Mouse (Mus musculus): ENCODE data around the gene Mrc2. TPM values are rescaled to one million over a fixed set of nuclear protein-coding genes. Genes with fewer than 3 reads are reported as not detected.

Gene Mrc2
- polyA plus RNA-seq, 1 experiment from 2014 or later, result 8.8 TPM

DNA sequence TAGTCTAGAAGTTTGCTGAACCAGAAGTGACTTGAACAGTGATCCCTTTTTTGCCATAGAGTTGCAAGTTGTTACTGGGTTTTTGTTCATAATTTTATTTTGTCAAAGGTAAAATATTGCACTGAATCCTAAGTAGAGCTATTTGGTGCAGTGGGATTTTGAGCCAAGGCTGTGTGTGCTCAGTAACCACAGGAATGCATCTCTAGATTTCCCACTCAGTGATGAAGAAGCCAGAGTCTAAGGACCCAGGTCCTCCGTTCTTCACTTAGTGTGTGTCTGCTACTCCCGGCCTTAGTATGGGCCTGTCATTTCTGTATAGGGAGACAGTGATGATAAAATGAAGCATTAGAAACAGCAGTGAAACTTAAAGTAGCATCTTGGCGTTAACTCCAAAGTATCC is 27.5 kb upstream of the Mrc2 start:
- no peak overlapping the region for H3K9ac ChIP-seq (ENCODE audit: low read length)
- ATAC-seq (replicated peaks; ENCODE audit: low FRiP score, low TSS enrichment, low read depth), result no peak
- H3K4me2 ChIP-seq (ENCODE audit: low read length), result no peak overlapping the region
- H3K27ac ChIP-seq (ENCODE audit: low read depth), result no peak overlapping the region
- no peaks in the 10 kb centered on the region for H3K27me3 ChIP-seq (replicated peaks; ENCODE audit: control insufficient read depth, insufficient read depth, low read length)
- no peak overlapping the region for H3K4me3 ChIP-seq (ENCODE audit: low read depth, low read length)
- 93% methylated on average over 3 of the region's 3 CpGs for WGBS
- H3K36me3 ChIP-seq (ENCODE audit: control insufficient read depth, insufficient read depth, low read length), result peaks cover 73% of the 10 kb centered on the region
- DNase-seq (ENCODE audit: low spot score), result no peak
- no peaks in the 10 kb centered on the region; the same call in 1 of the 2 replicates for H3K4me1 ChIP-seq (replicated peaks; ENCODE audit: control insufficient read depth, insufficient read depth, low read length)
- H3K9me3 ChIP-seq (ENCODE audit: control insufficient read depth, low read length), result no peaks in the 10 kb centered on the region

DNA sequence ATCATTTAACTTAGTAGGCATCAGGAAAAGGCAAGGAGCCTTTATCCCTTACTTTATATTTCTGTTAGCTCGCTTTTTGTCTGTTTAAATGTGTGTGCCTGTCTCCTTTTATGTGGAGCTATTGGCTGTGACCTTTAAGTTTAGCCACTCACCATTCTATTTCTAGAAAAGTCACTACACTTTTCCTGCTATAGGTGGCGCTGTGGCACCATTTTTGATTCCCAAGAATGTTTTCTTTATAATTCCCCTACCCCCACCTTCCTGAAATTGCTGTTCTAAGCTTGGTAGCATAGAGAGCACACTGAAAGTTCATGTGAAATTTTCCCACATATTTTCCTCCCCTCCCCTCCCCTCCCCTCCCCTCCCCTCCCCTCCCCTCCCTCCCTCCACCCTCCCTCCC is 22.3 kb upstream of the Mrc2 start:
- ATAC-seq (replicated peaks; ENCODE audit: low FRiP score, low TSS enrichment, low read depth) (no peak; the same call in 1 of the 2 replicates), DNase-seq (ENCODE audit: low spot score) (peak; percentile 73)
- no peak overlapping the region for H3K4me3 ChIP-seq (ENCODE audit: low read depth, low read length)
- no peaks in the 10 kb centered on the region for H3K4me1 ChIP-seq (replicated peaks; ENCODE audit: control insufficient read depth, insufficient read depth, low read length)
- peaks cover 71% of the 10 kb centered on the region for H3K36me3 ChIP-seq (ENCODE audit: control insufficient read depth, insufficient read depth, low read length)
- H3K9me3 ChIP-seq (ENCODE audit: control insufficient read depth, low read length), result no peaks in the 10 kb centered on the region
- no peak overlapping the region for H3K27ac ChIP-seq (ENCODE audit: low read depth)
- WGBS, result 26% methylated on average over 2 of the region's 2 CpGs
- no peak overlapping the region for H3K4me2 ChIP-seq (ENCODE audit: low read length)
- H3K9ac ChIP-seq (ENCODE audit: low read length), result no peak overlapping the region
- H3K27me3 ChIP-seq (replicated peaks; ENCODE audit: control insufficient read depth, insufficient read depth, low read length), result no peaks in the 10 kb centered on the region

DNA sequence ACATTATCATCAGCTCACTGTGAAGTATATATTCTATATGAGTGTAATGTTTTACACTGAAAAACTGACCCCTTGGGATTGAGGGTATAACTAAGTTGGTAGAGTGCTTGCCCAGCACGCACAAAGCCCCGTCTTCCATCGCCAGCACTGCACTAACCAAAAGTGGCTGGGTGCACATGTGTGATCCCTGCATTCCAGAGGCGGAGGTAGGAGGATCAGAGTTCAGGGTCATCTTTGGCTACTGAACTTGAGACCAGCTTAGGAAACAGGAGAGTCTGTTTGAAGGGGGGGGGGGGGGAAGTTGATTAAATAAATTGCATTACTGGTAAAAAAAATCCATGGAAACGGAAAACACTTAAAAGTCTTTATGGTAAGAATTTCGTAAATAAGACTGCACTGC is 12.0 kb upstream of the Mrc2 start:
- H3K4me3 ChIP-seq (ENCODE audit: low read depth, low read length), result no peak overlapping the region
- no peak overlapping the region for H3K27ac ChIP-seq (ENCODE audit: low read depth)
- DNase-seq (ENCODE audit: low spot score), result no peak
- no peaks in the 10 kb centered on the region for H3K9me3 ChIP-seq (ENCODE audit: control insufficient read depth, low read length)
- no peaks in the 10 kb centered on the region for H3K27me3 ChIP-seq (replicated peaks; ENCODE audit: control insufficient read depth, insufficient read depth, low read length)
- H3K36me3 ChIP-seq (ENCODE audit: control insufficient read depth, insufficient read depth, low read length), result peaks cover 78% of the 10 kb centered on the region
- 85% methylated on average over 6 of the region's 6 CpGs for WGBS
- ATAC-seq (replicated peaks; ENCODE audit: low FRiP score, low TSS enrichment, low read depth), result no peak
- H3K9ac ChIP-seq (ENCODE audit: low read length), result no peak overlapping the region
- no peak overlapping the region for H3K4me2 ChIP-seq (ENCODE audit: low read length)
- H3K4me1 ChIP-seq (replicated peaks; ENCODE audit: control insufficient read depth, insufficient read depth, low read length), result no peaks in the 10 kb centered on the region; the same call in 1 of the 2 replicates

DNA sequence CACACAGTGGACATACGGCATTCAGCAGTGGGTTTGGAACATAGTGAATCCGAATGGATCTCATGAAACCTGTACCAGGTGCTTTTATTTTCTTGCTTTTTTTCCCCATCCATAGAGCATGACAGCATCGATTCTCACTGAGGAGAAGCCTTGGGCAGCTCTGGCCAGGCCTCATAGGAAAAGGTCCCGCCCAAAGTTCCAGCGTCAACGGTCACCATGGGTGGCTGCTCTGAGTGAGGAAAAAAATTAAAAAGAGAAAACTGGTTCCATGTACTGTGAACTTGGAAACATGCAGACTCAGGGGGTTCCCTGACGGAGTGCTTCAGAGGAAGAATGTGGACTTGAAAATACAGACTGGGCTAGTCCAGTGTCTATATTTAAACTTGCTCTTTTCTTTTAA is 11.2 kb upstream of the Mrc2 start:
- no peak overlapping the region for H3K4me3 ChIP-seq (ENCODE audit: low read depth, low read length)
- H3K9ac ChIP-seq (ENCODE audit: low read length), result no peak overlapping the region
- H3K9me3 ChIP-seq (ENCODE audit: control insufficient read depth, low read length), result no peaks in the 10 kb centered on the region
- DNase-seq (ENCODE audit: low spot score) (no peak), ATAC-seq (replicated peaks; ENCODE audit: low FRiP score, low TSS enrichment, low read depth) (no peak)
- H3K27ac ChIP-seq (ENCODE audit: low read depth), result no peak overlapping the region
- no peaks in the 10 kb centered on the region for H3K27me3 ChIP-seq (replicated peaks; ENCODE audit: control insufficient read depth, insufficient read depth, low read length)
- H3K4me2 ChIP-seq (ENCODE audit: low read length), result no peak overlapping the region
- 91% methylated on average over 7 of the region's 7 CpGs for WGBS
- peaks cover 72% of the 10 kb centered on the region for H3K36me3 ChIP-seq (ENCODE audit: control insufficient read depth, insufficient read depth, low read length)
- peaks cover 3% of the 10 kb centered on the region for H3K4me1 ChIP-seq (replicated peaks; ENCODE audit: control insufficient read depth, insufficient read depth, low read length)

DNA sequence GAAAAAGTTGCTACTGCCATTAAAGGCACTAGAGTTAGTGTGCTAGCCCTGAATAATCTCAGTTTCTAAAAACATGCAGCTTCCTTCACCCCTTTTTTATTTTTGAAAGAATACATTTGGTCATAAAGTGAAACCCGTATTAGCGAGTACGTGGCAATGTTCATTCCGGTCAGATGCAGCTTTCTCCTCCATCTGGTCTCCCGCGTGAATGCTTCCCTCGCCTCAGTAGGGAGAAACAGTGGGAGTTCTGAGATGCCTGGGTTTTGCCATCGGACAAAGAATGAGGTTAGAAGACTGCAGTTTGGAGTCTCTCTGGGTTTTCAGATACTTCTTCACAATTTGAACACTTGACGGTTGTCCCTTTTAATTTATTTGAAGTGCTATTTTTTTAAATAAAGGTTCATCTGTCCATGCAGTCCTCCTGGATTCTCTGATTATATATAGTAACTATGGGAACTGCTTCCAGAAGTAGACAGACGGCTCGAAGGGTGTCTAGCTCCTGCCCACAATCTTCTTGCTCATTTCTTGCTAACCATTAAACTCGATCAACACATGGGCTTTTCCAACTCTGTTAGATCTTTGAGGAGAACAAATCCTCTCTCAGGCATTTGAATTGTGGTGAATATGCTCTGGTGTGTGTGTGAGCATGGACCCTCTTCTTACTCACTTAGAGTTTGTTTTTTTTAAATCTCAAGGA is 10.5 kb upstream of the Mrc2 start:
- Histone ChIP-seq H3K27me3 (replicated peaks; ENCODE audit: control insufficient read depth, insufficient read depth, low read length) (no peaks in the 10 kb centered on the region), H3K4me3 (ENCODE audit: low read depth, low read length) (no peak overlapping the region), H3K4me1 (replicated peaks; ENCODE audit: control insufficient read depth, insufficient read depth, low read length) (peaks cover 3% of the 10 kb centered on the region), H3K4me2 (ENCODE audit: low read length) (no peak overlapping the region), H3K9ac (ENCODE audit: low read length) (no peak overlapping the region), H3K9me3 (ENCODE audit: control insufficient read depth, low read length) (no peaks in the 10 kb centered on the region), H3K27ac (ENCODE audit: low read depth) (no peak overlapping the region), H3K36me3 (ENCODE audit: control insufficient read depth, insufficient read depth, low read length) (peaks cover 72% of the 10 kb centered on the region)
- WGBS, result 83% methylated on average over 12 of the region's 12 CpGs
- ATAC-seq (replicated peaks; ENCODE audit: low FRiP score, low TSS enrichment, low read depth), result no peak
- no peak for DNase-seq (ENCODE audit: low spot score)

DNA sequence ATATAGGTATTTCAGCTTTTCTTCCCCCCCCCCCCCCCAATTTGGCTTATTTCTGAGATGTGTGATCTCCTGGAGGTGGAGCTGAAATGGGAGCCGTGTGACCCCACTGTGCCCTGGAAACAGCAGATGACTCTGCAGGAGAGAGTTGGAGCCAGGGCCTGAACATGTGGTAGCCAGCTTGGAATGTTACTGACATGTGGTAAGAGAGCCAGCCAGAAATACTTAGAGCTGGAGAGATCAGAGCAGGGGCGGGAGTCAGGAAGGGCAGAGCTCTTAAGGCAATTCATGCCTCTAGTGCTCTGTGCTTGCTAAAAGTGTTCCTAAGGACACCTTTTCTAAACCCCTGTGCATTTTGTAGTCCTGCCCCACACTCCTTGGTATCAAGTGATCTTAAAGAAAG is 10.0 kb upstream of the Mrc2 start:
- Histone ChIP-seq H3K4me1 (replicated peaks; ENCODE audit: control insufficient read depth, insufficient read depth, low read length) (peaks cover 3% of the 10 kb centered on the region), H3K4me2 (ENCODE audit: low read length) (no peak overlapping the region), H3K36me3 (ENCODE audit: control insufficient read depth, insufficient read depth, low read length) (peaks cover 68% of the 10 kb centered on the region), H3K4me3 (ENCODE audit: low read depth, low read length) (no peak overlapping the region), H3K9ac (ENCODE audit: low read length) (no peak overlapping the region), H3K9me3 (ENCODE audit: control insufficient read depth, low read length) (no peaks in the 10 kb centered on the region), H3K27me3 (replicated peaks; ENCODE audit: control insufficient read depth, insufficient read depth, low read length) (no peaks in the 10 kb centered on the region), H3K27ac (ENCODE audit: low read depth) (no peak overlapping the region)
- DNase-seq (ENCODE audit: low spot score) (no peak), ATAC-seq (replicated peaks; ENCODE audit: low FRiP score, low TSS enrichment, low read depth) (no peak)
- 40% methylated on average over 2 of the region's 2 CpGs for WGBS

DNA sequence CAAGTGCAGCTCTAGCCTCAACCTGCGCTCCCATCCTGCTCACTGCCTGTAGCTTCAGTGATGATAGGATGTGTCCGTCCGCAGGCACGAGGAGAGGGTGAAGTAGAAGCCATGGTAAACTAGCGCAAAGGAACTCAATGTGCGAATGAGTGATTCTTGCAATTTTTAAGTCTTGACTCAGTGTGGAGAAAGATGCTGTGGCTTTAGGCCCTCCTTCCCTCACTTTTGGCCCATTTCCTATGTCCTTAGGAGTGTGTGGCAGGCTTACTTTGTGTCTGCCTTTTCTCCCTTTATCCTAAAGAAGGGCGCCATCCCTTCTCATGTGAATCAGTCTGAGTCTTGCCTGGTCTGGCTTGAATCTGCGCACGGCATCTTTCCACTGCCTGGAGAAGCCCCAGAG is 9.4 kb upstream of the Mrc2 start:
- Histone ChIP-seq H3K9me3 (ENCODE audit: control insufficient read depth, low read length) (no peaks in the 10 kb centered on the region), H3K4me2 (ENCODE audit: low read length) (no peak overlapping the region), H3K4me3 (ENCODE audit: low read depth, low read length) (no peak overlapping the region), H3K36me3 (ENCODE audit: control insufficient read depth, insufficient read depth, low read length) (peaks cover 65% of the 10 kb centered on the region), H3K27me3 (replicated peaks; ENCODE audit: control insufficient read depth, insufficient read depth, low read length) (no peaks in the 10 kb centered on the region), H3K27ac (ENCODE audit: low read depth) (no peak overlapping the region), H3K4me1 (replicated peaks; ENCODE audit: control insufficient read depth, insufficient read depth, low read length) (peaks cover 3% of the 10 kb centered on the region), H3K9ac (ENCODE audit: low read length) (no peak overlapping the region)
- 92% methylated on average over 9 of the region's 9 CpGs for WGBS
- ATAC-seq (replicated peaks; ENCODE audit: low FRiP score, low TSS enrichment, low read depth) (no peak), DNase-seq (ENCODE audit: low spot score) (no peak)

DNA sequence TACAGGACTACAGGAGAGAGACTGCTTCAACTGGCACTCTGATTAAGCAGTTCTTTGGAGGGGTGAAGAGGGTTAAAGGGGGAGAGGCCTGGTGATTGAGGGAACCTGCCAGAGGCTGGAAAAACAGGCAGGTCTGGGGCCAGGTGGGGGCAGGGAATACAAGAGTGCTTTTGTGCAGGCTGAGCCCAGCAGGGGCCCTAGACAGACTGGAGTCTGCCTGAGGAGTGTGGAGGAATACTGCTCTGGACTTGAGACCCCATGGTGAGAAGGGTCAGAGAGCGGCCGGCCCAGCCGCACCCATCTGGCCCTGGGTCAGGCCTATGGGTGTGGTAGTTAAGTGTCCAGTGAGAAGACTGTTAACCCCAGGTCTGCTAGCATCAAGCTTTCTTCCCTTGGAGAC is 6.7 kb upstream of the Mrc2 start:
- Histone ChIP-seq H3K36me3 (ENCODE audit: control insufficient read depth, insufficient read depth, low read length) (peaks cover 45% of the 10 kb centered on the region), H3K27me3 (replicated peaks; ENCODE audit: control insufficient read depth, insufficient read depth, low read length) (no peaks in the 10 kb centered on the region), H3K4me3 (ENCODE audit: low read depth, low read length) (no peak overlapping the region), H3K9me3 (ENCODE audit: control insufficient read depth, low read length) (no peaks in the 10 kb centered on the region), H3K4me2 (ENCODE audit: low read length) (no peak overlapping the region), H3K9ac (ENCODE audit: low read length) (no peak overlapping the region), H3K4me1 (replicated peaks; ENCODE audit: control insufficient read depth, insufficient read depth, low read length) (peaks cover 3% of the 10 kb centered on the region), H3K27ac (ENCODE audit: low read depth) (0 out of 2 replicates have a peak overlapping the region, but pooled peaks have one; percentile 3)
- 62% methylated on average over 3 of the region's 3 CpGs for WGBS
- DNase-seq (ENCODE audit: low spot score), result no peak
- ATAC-seq (replicated peaks; ENCODE audit: low FRiP score, low TSS enrichment, low read depth), result peak; percentile 60

DNA sequence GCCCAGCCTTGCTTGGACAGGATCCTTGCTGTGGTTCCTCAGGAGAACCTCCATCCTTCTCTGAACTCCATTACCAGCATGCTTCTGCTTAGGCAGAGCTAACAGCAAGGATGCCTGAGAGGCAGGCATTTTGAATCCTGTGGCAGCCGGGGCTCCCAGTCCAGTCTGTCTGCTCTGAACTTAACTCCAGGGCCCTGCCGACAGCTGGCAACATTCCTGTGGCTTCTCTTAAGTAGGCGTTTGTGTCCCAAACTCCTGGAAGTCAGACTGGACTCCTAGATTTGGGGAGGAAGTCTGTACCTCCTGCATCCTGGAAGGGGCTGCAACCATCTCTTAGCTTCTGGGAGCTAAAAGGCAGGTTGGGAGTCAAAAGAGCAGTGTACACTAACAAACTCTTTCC is 3.0 kb upstream of the Mrc2 start:
- no peaks in the 10 kb centered on the region for H3K9me3 ChIP-seq (ENCODE audit: control insufficient read depth, low read length)
- H3K4me2 ChIP-seq (ENCODE audit: low read length), result no peak overlapping the region
- DNase-seq (ENCODE audit: low spot score) (no peak), ATAC-seq (replicated peaks; ENCODE audit: low FRiP score, low TSS enrichment, low read depth) (no peak)
- peaks cover 22% of the 10 kb centered on the region for H3K4me1 ChIP-seq (replicated peaks; ENCODE audit: control insufficient read depth, insufficient read depth, low read length)
- no peak overlapping the region for H3K4me3 ChIP-seq (ENCODE audit: low read depth, low read length)
- H3K27ac ChIP-seq (ENCODE audit: low read depth), result no peak overlapping the region
- H3K36me3 ChIP-seq (ENCODE audit: control insufficient read depth, insufficient read depth, low read length), result 0 out of 2 replicates have a peak, but pooled peaks cover 13% of the 10 kb centered on the region
- no peak overlapping the region for H3K9ac ChIP-seq (ENCODE audit: low read length)
- 59% methylated on average over 3 of the region's 3 CpGs for WGBS
- no peaks in the 10 kb centered on the region for H3K27me3 ChIP-seq (replicated peaks; ENCODE audit: control insufficient read depth, insufficient read depth, low read length)

All from intestine, embryonic 14.5 days (tissue).